Mouse (Mus musculus) granulocyte monocyte progenitor cell, adult 5-6 weeks (primary cell): ENCODE results near the gene Cldn9. TPM values are rescaled to one million over a fixed set of nuclear protein-coding genes. Genes with fewer than 3 reads are reported as not detected.
A peak's percentile ranks its signal among the peaks of the same experiment; 100 is the strongest.

Experiments used
- ATAC-seq: replicated peaks from 2 replicates; pipeline ENCODE4 v1.8.0; 2016; ENCODE audit warnings: mild to moderate bottlenecking, moderate TSS enrichment, inconsistent platforms; ENCODE audit not compliant: poor library complexity, severe bottlenecking
- total RNA-seq, 2 experiments: library from RNA; stranded (forward) in 1 of 2; stranded (reverse) in 1 of 2; fragments of 200-712, 200-1000 nt in 1 of 2; fragments of >200 nt in 1 of 2; fragmentation: Nextera tagmentation in 1 of 2; gene quantifications; 2 replicates each; pipeline ENCODE4 v1.2.3; 2014 to 2017

Gene Cldn9
- total RNA-seq (2014; fragmentation: Nextera tagmentation) (not detected in 2 replicates), total RNA-seq (2017) (not detected in 2 replicates)

- ATAC-seq: peak; percentile 52
Measured at GRCm38 (mm10) chr17:23683856-23684672, at the start of gene Cldn9. Gene Cldn9 (minus strand): TSS chr17:23684026.

DNA sequence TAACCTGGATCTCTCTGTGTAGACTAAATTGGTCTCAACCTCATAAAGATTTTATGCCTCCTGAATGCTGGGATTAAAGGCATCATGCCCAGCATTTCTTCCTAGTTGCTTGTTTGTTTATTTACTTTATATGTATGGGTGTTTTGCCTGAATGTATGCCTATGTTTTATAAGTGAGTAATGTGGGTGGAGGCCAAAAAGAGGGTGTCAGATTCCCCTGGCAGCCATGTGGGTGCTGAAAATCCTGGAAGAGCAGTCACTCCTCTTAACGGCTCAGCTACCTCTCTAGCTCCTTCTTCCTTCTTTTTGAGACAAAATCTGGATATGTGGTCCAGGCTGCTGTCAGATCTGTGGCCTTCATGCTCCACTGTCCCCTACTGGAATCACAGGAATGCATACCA, 46.6 kb upstream of the Cldn9 start:
- ATAC-seq: no peak

GRCm38 (mm10) chr17:23726758-23727142, 42.9 kb upstream of the Cldn9 start:
- ATAC-seq: peak; percentile 89

DNA sequence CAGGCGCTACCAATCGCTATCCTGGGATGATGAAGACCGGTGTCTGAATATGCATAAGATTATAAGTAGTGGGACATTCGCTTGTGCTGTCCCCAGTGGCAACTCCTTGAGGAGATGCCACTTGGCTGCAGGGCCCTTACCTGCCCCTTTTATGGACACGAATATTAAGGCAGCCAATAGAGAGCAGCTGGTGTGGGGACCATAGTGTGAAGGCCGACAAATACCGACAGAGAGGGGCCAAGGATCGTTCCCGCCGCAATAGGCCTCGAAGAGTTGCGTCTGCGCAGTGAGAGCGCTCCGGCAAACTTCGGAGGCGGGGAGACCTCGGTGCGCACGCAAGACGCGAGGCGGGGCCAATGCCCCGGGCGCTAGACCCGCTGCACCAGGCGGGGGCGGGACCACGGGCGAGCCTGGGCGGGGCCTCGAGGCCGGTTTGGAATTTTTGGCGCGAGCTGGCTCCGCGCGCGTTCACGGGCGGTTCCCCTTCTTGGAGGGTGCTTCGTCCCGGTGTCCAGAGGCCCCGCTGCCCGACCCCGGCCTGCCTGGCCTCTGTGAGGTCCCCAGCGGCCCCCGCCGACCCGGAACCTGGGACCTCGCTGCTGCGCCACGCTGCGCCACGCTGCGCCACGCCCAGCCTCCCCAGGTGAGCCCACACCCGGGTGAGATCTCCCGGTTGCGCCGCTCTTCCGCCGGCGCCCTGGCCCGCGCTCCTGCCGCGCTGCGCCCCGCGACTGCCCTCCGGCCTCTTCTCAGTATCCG, 42.4 kb upstream of the Cldn9 start, which contains the start of gene Pkmyt1:
Gene Pkmyt1, plus strand, starts transcription at position 338 of the 759 bp plus-strand sequence.
- ATAC-seq: peak; percentile 78

GRCm38 (mm10) chr17:23725477-23725876, 41.7 kb upstream of the Cldn9 start:
- ATAC-seq: no peak

- ATAC-seq: no peak
Measured at GRCm38 (mm10) chr17:23722376-23723125, 38.7 kb upstream of the Cldn9 start, which contains the start of gene 1520401A03Rik. Gene 1520401A03Rik (minus strand): TSS chr17:23722783.

- no peak for ATAC-seq
Measured at GRCm38 (mm10) chr17:23721886-23722285, 38.1 kb upstream of the Cldn9 start.

GRCm38 (mm10) chr17:23719455-23719854, 35.6 kb upstream of the Cldn9 start:
- peak; percentile 56; the same call in 1 of the 2 replicates for ATAC-seq

DNA sequence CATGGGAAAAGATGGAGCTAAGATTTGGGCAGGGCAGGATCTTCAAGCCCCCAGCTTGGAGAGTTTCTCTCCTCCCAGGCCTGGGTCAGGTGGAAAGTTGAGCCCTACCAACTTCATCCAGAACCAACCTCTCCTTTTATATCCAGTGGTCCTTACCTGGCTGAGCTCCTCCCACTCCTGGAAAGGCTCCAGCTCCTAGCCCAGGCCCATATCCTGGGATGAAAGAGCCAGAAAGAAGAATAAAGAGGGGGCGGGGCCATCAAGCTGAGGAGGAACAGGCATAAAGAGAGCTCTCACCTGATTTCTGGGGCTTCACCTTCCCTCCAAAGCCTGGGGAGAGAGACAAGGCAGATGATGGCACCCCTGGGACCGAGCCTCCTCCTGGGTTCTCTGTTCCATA, 33.2 kb upstream of the Cldn9 start:
- ATAC-seq: no peak

DNA sequence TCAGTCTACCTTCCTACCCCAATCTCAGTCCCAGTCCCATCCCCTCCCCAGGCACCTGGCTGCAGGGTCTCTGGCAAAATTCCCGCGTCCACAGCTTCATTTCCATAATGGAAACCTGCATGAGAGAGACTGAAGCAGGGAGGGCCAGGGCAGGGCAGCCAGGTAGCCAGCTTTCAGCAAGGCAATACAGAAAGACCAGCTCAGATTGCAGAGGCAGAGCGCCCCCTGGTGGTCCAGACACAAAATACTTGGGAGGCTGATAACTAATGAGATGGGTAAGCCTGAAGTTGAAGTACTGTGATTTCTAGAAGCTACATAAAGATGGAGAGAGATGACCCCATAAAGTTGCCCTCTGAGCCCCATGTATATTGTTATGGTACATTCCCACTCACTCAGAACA, 22.4 kb upstream of the Cldn9 start:
- peak; percentile 79 for ATAC-seq

DNA sequence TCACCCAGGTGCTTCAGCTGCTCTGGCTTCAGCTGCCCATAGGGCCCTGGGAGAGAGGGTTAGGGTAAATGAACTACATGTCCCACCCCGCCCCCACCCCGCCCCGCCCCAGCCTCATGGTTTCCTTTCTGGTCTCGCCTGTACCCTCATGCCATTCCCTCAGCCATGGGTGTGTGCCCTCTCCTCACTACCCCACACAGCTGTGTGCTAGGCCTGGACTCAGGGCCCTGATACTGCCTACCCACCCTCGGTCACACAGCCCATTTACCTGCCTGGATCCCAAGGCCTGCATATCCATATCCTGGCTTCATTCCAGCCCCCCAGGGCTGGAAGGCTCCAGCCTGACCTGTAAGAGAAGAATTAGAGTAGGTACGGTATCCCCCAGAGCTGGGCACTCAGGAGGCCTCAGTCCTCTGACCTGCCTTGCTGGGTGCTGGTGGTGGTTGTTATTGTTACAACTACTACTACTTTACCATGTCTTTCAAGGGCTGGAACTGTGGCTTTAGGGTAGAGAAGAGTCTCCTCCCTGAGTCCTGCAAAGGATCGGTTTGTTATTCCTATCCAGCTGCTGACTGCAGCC, 21.8 kb upstream of the Cldn9 start:
- no peak for ATAC-seq

- no peak for ATAC-seq
Measured at GRCm38 (mm10) chr17:23704741-23705140, 20.9 kb upstream of the Cldn9 start.

DNA sequence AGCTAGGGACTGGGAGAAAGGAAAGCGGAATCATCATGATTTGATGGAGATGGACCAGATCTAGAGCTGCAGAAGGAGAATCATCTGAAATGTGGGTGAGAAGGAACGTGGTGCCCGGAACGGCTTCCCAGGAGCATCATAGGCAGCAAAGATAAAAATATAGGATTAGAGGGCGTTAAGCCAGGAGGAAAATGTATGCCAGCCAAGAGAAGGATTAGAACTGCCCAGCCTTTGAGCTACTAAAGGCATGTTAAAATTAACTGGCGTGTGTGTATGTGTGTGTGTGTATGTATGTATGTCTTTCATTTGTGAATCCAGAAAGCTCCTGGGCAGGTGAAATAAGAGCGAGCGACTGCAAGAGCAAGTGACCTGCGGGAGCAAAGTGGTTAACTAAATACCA, 19.5 kb upstream of the Cldn9 start:
- ATAC-seq: no peak

- peak; percentile 99 for ATAC-seq
Measured at GRCm38 (mm10) chr17:23700079-23700478, 16.3 kb upstream of the Cldn9 start.

- ATAC-seq: peak; percentile 20
Measured at GRCm38 (mm10) chr17:23699131-23700077, 15.6 kb upstream of the Cldn9 start.

GRCm38 (mm10) chr17:23695801-23696200, 12.0 kb upstream of the Cldn9 start:
- ATAC-seq: no peak

DNA sequence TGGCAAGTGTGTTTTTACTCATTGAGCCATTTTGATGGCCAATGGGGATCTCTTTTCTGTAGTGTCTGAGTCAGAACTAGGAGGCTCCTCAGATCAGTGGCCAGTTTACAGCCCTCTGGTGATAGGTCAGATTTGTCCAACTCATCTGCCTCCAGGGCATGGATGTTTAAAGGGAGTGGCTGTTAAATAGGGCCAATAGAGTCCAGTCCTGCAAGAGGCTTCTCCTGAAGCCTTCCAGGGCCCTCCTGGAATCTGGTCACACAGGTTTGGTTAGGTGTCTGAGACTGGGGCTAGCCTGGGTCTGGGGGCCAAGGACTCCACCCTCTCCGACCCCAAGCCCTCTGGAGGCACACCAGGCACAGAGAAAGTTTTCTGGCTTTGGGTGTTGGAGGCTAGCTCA, 10.7 kb upstream of the Cldn9 start:
- no peak for ATAC-seq

DNA sequence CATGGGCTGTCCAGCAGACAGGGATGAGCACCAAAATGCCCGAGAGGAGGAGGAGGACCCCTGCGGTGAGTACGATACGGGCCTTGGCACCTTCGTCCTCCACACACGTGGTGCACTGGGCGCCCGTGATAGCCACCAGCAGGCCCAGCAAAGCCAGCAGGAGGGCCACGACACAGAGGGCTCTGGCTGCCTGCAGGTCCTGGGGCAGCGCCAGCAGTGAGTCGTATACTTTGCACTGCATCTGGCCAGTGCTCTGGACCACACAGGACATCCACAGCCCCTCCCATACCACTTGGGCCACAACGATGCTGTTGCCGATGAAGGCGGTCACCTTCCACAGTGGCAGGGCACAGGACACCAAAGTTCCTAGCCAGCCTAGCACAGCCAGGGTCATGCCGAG, 600 bp downstream of the Cldn9 start:
- 0 out of 2 replicates have a peak, but pooled peaks have one; percentile 11 for ATAC-seq

DNA sequence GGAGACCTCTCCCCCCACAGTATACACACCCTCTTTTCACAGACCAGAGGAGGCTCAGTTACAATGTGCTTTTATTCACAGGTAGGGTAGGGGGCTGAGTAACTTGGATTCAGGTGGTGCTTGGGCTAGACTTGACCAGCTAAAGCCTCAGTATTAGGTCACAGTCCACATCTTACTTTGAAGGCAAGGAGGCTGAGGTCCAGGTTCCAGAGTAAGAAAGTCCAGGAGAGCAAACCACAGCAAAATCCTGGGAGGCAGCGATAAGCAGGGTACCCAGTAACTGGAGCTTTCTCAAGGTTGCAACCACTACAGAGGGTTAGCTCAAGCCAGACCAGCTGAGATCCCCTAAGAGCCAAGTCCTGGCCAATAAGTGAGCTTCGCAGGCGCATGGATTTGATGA, 1.3 kb downstream of the Cldn9 start:
- ATAC-seq: no peak
